Mouse (Mus musculus) cerebellum, postnatal 4 days (tissue): ENCODE data around the gene Tcp11x2.

ENCODE experiments used
- DNase-seq, 2 experiments: peaks; one replicate each; pipeline ENCODE4 v3.0.0; 2022; ENCODE audit warnings: low spot score in 2 of 2, mixed read lengths in 1 of 2

Gene Tcp11x2

DNA sequence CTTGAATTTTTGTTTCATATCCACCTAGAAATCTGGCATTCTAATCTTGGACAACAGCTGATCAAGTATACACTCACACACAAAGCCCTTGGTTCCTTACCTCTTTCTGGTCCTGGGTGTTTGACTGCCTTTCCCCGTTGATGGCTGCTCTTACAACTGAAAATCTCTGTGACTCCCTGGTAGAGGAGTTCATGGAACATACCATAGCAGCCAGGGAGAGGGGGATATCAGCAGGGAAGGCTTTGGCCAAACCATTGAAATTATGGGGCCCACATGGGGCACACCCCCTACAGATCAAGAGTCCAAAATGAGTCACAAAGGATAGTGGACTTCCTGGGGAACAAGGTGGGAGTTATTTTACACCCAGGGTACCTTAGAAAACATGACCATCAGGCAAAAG is at the start of gene Tcp11x2:
Gene Tcp11x2, minus strand, starts transcription at position 158 of the 400 bp plus-strand sequence.
- no peak for DNase-seq

DNA sequence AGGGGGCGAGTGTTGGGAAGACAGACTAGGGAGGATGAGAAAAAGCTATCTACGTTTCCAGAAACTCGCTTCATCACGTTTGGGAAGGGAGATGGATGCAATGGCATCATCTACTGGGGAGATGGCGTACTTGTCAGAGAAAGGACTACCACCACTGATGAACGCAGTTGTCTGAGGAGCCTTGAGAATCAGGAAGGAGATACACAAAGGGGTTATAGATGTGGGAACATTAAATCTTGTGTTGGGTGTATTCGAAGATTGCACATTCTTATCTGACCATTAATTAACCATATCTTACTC is 49.4 kb upstream of the Tcp11x2 start:
- DNase-seq, result no peak

DNA sequence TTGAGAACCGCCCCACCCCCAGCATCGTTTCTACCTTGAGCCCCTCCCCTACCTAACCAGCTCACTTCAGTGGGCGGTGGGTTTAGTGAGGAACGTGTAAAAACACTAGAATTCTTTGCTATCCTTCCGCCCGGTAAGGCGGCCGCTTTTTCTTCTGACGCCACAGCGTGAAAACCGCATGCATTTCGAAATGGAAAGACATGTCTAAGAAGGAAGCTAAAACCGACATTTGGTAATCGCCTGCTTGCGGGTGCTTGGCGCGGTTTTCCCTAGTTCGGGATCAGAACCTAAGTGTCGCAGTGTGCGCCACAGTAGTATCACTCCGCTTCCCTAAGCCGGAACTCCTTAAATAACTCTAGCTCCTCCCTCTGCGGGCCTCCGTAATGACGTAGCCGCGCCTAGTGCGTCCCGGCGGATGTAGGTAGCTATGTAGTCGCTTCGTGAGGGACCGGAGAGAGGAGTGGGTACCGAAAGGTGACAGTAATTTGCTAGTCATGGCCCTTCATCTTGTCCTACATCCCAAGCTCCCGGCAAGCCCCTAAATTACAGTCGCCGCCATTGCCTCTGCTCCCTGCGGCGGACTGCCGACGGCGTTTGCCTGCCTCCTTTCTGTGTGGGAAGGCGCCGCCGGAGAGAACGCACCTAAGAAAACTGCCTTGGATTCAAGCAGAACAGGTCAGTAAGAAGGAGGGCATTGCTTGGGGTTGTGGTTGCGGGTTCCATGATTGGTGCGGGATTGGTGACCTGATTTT is 48.9 kb upstream of the Tcp11x2 start, which contains the start of the genes Armcx5 and Gprasp1:
Gene Armcx5, plus strand, starts transcription at position 430 of the 752 bp plus-strand sequence.
Gene Gprasp1, plus strand, starts transcription at position 430 of the 752 bp plus-strand sequence.
- peak; percentile 41 to 71 for DNase-seq

DNA sequence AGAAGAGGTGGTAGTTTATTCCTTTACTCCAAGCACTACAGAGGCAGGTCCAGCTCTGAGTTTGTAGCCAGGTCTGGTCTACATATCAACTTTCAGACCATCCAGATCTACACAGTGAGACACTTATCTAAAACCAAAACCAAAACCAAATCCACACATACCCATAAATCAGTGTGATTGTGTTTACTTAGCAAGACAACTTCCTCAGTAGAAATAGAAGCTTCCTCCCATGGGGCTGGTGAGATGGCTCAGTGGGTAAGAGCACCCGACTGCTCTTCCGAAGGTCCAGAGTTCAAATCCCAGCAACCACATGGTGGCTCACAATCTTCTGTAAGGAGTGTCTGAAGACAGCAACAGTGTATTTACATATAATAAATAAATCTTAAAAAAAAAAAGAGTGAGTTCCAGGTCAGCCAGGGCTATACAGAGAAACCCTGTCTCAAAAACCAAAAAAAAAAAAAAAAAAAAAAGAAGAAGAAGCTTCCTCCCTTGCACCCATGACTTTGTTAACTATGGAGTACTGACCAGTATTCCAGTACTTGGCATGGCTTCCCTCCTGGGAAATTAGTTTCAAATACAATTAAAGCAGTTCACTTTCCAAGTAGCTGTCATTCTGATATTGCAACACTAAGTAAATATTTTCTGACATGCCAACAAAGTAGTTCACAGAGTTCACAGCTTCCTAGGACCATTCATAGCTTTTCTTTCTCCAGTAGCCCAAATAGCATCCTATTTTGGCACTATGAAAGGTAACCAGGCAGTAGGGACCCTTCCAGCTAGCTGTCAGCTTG is 45.3 kb upstream of the Tcp11x2 start:
- no peak for DNase-seq

DNA sequence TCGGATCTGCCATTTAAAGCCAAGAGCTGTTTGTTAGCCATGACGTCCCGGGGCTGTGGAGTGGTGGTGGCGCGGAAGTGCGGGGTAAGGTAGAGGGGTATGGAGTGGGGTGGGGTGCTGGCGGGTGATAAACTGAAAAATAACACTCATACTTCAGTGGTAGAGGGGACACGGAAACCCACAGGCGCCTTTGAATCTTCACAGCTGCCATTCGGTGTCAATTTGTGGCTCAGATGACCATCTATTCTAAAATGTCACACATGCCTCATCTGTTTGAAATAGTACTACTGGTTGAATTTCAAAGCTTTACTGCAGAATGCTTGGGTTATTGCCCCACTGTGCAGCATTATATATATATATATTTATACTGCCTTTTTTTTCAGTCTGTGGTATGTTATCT is 31.6 kb upstream of the Tcp11x2 start, which contains the start of gene Tmsb15a:
Gene Tmsb15a, minus strand, starts transcription at position 101 of the 400 bp plus-strand sequence.
- no peak for DNase-seq

DNA sequence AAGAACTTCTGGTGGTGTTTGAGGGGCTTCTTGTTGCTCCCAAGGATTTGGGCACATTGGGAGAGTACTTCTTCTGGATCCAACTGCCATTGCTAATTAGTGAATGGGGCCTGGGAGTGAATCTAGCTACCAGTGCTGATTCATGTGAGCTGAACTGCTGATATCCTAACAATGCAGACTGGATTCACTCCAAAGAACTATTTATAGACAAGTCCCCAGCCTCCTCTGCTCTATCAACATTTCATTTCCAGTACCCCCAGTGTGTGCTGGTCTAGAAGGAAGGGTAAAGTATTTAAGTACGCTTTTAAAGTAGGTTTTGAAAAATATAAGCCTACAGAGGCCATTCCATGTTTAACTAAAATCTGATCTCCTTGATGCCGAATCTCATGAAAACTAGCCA is 19.3 kb upstream of the Tcp11x2 start:
- no peak for DNase-seq

DNA sequence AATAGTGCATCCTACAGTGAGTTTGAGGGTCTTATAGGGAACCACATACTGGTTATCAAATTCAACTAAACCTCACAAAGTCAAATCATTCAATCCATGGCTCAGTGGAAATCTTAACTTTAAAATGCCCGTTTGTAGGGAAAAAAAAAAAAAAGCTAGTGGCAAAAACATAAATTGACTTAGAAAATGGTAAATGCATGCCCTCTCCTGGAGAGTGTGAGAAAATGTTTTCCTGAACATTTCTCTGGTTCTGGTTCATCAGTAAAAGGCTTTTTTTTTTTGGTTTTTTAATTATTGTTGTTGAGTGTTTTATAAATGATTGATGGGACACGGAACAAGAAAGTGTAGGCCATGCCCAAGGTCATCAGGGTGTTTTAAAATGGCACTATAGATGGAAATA is 10.8 kb upstream of the Tcp11x2 start:
- DNase-seq, result no peak

DNA sequence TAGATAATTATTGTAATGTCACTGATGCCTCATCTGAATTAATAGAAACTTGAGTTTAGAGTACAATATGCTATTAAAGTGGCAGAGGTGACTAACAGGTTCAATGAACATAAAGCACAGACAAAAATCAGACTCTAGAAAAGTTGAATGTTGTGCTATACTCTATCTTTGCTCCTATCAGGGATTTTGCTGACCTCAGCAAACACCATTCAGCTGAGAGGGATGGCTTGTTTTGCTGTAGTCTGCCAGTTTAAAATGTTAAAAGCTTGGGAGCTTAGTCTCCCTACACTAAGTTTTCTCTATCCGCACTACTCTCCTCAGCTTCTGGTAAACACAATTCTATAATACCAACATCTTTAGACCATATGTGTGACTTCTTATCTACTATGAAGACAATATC is 9.5 kb upstream of the Tcp11x2 start:
- DNase-seq, result no peak

DNA sequence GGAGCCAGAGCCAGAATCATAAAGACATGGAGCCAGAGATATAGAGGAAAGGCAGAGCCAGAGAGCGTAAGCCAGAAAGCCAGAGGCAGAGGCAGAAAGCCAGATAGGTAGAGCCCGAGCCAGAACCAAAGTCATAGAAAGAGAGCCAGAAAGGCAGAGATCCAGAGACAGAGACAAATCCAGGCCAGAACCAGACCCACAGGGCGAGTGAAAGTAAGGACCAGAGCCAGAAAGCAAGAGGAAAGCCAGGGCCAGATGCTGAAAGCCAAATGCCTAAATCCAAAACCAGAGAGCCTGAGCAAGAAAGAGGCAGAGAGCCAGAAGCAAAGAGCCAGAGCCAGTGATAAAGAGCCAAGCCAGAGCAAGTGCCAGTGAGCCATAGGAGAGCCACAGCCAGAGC is 5.8 kb downstream of the Tcp11x2 start:
- DNase-seq, result no peak

DNA sequence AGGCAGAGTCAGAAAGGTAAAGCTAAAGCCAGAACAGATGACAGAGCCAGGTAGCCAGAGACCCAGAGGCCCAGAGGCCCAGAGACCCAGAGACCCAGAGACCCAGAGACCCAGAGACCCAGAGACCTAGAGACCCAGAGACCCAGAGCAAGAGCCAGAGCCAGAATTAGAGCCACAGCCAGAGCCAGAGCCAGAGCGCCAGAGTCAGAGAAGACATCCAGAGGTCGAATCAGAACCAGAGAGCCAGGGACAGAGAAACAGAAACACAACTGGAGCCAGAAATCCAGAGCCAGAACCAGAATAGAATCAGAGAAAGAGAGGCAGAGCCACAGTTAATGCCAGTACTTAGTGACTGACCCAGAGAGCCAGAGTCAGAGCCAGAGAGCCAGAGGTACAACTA is 11.7 kb downstream of the Tcp11x2 start:
- DNase-seq, result no peak

DNA sequence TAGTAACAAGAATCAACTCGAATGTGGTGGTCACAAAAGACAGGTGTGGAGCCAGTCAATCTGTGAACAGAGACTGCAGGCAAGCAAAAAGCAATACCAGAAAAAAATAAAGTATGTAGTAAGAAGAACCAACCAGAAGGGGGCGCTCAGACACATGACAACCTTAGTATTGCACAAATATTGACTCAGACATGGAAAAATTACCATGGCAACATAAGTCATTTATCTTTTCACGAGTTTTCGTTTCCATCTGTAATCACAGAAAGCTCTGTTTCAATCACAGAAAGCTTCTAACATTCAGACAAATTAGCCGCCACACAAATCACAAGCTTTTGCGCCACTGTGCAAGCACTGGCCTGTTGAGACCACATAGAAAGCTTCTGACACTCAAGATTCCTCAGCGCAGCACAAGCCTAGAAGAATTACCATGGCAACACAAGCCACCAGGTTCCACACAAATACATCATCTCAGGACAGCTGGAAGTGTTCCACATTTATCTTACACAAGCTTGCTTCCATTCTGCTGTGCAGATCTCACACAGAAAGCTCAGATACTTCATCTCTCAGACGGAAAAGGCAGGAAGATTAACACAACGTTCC is 41.3 kb downstream of the Tcp11x2 start:
- no peak for DNase-seq

DNA sequence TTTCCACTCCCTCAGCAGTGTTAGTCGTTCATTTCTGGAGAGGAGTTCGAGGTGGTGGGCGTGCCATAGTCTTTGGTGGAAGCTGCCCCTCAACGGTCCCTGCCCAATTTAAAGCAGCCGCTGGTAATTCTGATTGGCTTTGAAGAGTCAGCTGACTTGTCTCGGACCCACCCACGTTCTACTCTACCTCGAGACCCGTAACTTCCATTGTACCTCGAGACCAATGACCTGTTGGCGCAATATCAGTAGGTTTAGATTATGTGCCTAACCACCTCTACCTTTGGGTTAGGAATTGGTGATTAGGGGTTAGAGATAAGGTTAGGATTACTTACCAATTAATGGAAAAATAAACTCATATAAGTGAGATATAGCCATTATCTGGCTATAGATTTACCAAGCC is 66.0 kb downstream of the Tcp11x2 start, which contains the start of gene Prame:
Gene Prame, minus strand, starts transcription at position 101 of the 400 bp plus-strand sequence.
- DNase-seq, result no peak
